Mouse (Mus musculus) kidney, postnatal 36 days (tissue): Measurements from ENCODE around the gene Tnrc6c.
"Not testable (repeated sequence)": the region's sequence is repeated elsewhere in the genome, so short reads cannot be mapped to it uniquely, and the experiment has no call there.

Experiments
- DNase-seq, 2 experiments: peaks; one replicate each; pipeline ENCODE4 v3.0.0; 2021 to 2022; ENCODE audit warnings: mixed read lengths in 2 of 2

Tnrc6c gene

GRCm38 (mm10) chr11:117774925-117775324, 120.8 kb downstream of the Tnrc6c start:
- DNase-seq, result no peak

GRCm38 (mm10) chr11:117775540-117775939, 121.5 kb downstream of the Tnrc6c start:
- no peak for DNase-seq

- no peak for DNase-seq
Observed at GRCm38 (mm10) chr11:117776085-117776792, 122.2 kb downstream of the Tnrc6c start.

- DNase-seq, result no peak
Observed at GRCm38 (mm10) chr11:117777111-117777510, 123.0 kb downstream of the Tnrc6c start.

- peak; percentile 74 to 83 for DNase-seq
Observed at GRCm38 (mm10) chr11:117778031-117778430, 123.9 kb downstream of the Tnrc6c start.

GRCm38 (mm10) chr11:117778851-117779433, 124.9 kb downstream of the Tnrc6c start:
- peak; percentile 49 to 66 for DNase-seq

GRCm38 (mm10) chr11:117779434-117780198, 125.5 kb downstream of the Tnrc6c start:
- peak; percentile 91 to 93 for DNase-seq

GRCm38 (mm10) chr11:117780199-117780515, 126.1 kb downstream of the Tnrc6c start:
- DNase-seq, result no peak

GRCm38 (mm10) chr11:117780582-117781111, 126.6 kb downstream of the Tnrc6c start:
- DNase-seq, result peak; percentile 96 to 98

- DNase-seq, result peak; percentile 92 to 94
Observed at GRCm38 (mm10) chr11:117781199-117781821, 127.2 kb downstream of the Tnrc6c start.

GRCm38 (mm10) chr11:117781993-117782704, 128.1 kb downstream of the Tnrc6c start, which contains the start of the genes Tmc8 and Tmc6:
Gene Tmc8 (plus strand): TSS chr11:117782076.
Gene Tmc6 (minus strand): TSS chr11:117782198.
- DNase-seq, result peak; percentile 61 to 67

GRCm38 (mm10) chr11:117782705-117783034, 128.6 kb downstream of the Tnrc6c start:
- no peak for DNase-seq

GRCm38 (mm10) chr11:117783089-117783488, 129.0 kb downstream of the Tnrc6c start:
- DNase-seq, result peak; percentile 56 to 71

- peak; percentile 58 to 71 for DNase-seq
Observed at GRCm38 (mm10) chr11:117783683-117784309, 129.7 kb downstream of the Tnrc6c start.

- DNase-seq, result peak; percentile 76 to 87
Observed at GRCm38 (mm10) chr11:117786294-117786693, 132.2 kb downstream of the Tnrc6c start.

GRCm38 (mm10) chr11:117788481-117788880, 134.4 kb downstream of the Tnrc6c start:
- not testable (repeated sequence) for DNase-seq

GRCm38 (mm10) chr11:117790286-117790685, 136.2 kb downstream of the Tnrc6c start:
- DNase-seq, result peak; percentile 67 to 85

- peak; percentile 59 to 63 for DNase-seq
Observed at GRCm38 (mm10) chr11:117790703-117791440, 136.8 kb downstream of the Tnrc6c start.

- DNase-seq, result no peak
Observed at GRCm38 (mm10) chr11:117791441-117791761, 137.3 kb downstream of the Tnrc6c start.

GRCm38 (mm10) chr11:117792281-117792888, 138.3 kb downstream of the Tnrc6c start:
- DNase-seq, result peak; percentile 88 to 92
